Mouse (Mus musculus) small intestine, adult 2 months (tissue): Measurements from ENCODE around the gene Stard7.
A peak's percentile ranks its signal among the peaks of the same experiment; 100 is the strongest.

Source experiments
- CTCF ChIP-seq: fragments of 200-500 bp; IDR thresholded peaks from 2 replicates; pipeline ENCODE4 v1.5.1; 2012; ENCODE audit warnings: low read depth, mild to moderate bottlenecking, control low read depth, inconsistent platforms, low read length, moderate library complexity, mixed read lengths; ENCODE audit not compliant: insufficient replicate concordance, insufficient read length; ENCODE audit errors: extremely low read depth
- POLR2A ChIP-seq: fragments of 200-500 bp; IDR thresholded peaks from 2 replicates; pipeline ENCODE4 v1.6.1; 2012; ENCODE audit warnings: low read depth, mild to moderate bottlenecking, control low read depth, inconsistent platforms, low read length, moderate library complexity

DNA sequence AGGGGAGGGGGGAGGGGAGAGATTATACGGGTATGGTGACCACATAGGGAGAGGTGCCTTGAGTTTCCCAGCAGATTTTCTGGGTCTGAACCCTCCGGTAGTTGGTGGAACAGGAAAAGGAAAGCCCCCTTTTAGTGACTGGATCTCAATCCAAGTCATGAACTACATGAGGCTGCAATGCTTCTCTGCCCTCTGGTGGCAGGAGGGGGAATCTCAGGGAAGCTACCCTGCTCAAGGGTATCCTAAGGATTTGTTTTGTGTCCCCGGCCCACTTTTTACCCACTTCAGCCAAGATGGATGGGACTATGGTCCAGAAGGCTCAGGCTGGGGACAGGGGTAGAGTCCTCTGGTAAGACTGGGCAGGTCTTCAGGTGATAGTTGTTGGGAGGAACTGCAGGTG lies 71.1 kb downstream of the Stard7 start:
- peak; percentile 78; the same call in 1 of the 2 replicates for TF ChIP-seq CTCF
- no peak for TF ChIP-seq POLR2A
